Mouse (Mus musculus) myocyte (in vitro differentiated cells): ENCODE measurements around the gene Csrnp2. TPM values are rescaled to one million over a fixed set of nuclear protein-coding genes. Genes with fewer than 3 reads are reported as not detected.

ENCODE experiments used
- H3K27me3 ChIP-seq: one replicate; pipeline ENCODE4 v1.6.1; 2011; ENCODE audit not compliant: control insufficient read depth, insufficient read depth, insufficient read length
- H3K36me3 ChIP-seq: one replicate; pipeline ENCODE4 v1.6.1; 2011; ENCODE audit not compliant: control insufficient read depth, insufficient read depth
- H3K4me2 ChIP-seq: one replicate; pipeline ENCODE4 v1.6.1; 2011; ENCODE audit warnings: low read depth, control low read depth
- H3K4me3 ChIP-seq: one replicate; pipeline ENCODE4 v1.5.1; 2011; ENCODE audit warnings: mild to moderate bottlenecking, control low read depth, moderate library complexity
- H3K79me2 ChIP-seq: one replicate; pipeline ENCODE4 v1.6.1; 2011; ENCODE audit not compliant: control insufficient read depth, insufficient read depth
- H3ac ChIP-seq: one replicate; pipeline ENCODE4 v1.6.1; 2011; ENCODE audit not compliant: control insufficient read depth, insufficient read length
- CEBPB ChIP-seq: IDR thresholded peaks from 2 replicates; pipeline ENCODE4 v1.6.1; 2011; ENCODE audit warnings: mild to moderate bottlenecking, moderate library complexity; ENCODE audit not compliant: poor library complexity, insufficient read depth, severe bottlenecking
- E2F4 ChIP-seq: IDR thresholded peaks from one replicate; pipeline ENCODE4 v1.6.1; 2011; ENCODE audit warnings: mild to moderate bottlenecking, control low read depth, moderate library complexity; ENCODE audit not compliant: insufficient read depth
- MAX ChIP-seq: IDR thresholded peaks from one replicate; pipeline ENCODE4 v1.6.1; 2011; ENCODE audit warnings: low read depth, mild to moderate bottlenecking, control low read depth
- MYOD1 ChIP-seq, 3 experiments: IDR thresholded peaks; one replicate each; pipeline ENCODE4 v1.6.1; 2011; ENCODE audit warnings: control low read depth in 2 of 3, low read depth in 2 of 3, mild to moderate bottlenecking in 2 of 3, moderate library complexity in 1 of 3; ENCODE audit not compliant: insufficient read length in 2 of 3, control insufficient read depth in 1 of 3
- MYOG ChIP-seq, 3 experiments: IDR thresholded peaks; one replicate each; pipeline ENCODE4 v1.6.1; 2011; ENCODE audit warnings: control low read depth in 2 of 3, low read depth in 2 of 3, mild to moderate bottlenecking in 2 of 3; ENCODE audit not compliant: insufficient read length in 2 of 3, control insufficient read depth in 1 of 3, insufficient read depth in 1 of 3
- POLR2A ChIP-seq: IDR thresholded peaks from one replicate; pipeline ENCODE4 v1.6.1; 2011; ENCODE audit warnings: low read depth, mild to moderate bottlenecking, control low read depth, moderate library complexity; ENCODE audit not compliant: insufficient read length
- POLR2AphosphoS2 ChIP-seq: IDR thresholded peaks from one replicate; pipeline ENCODE4 v1.6.1; 2011; ENCODE audit warnings: low read depth, control low read depth; ENCODE audit not compliant: insufficient read length
- REST ChIP-seq: IDR thresholded peaks from one replicate; pipeline ENCODE4 v1.6.1; 2011; ENCODE audit warnings: mild to moderate bottlenecking, control low read depth, moderate library complexity; ENCODE audit not compliant: insufficient read depth, insufficient read length
- SRF ChIP-seq: IDR thresholded peaks from one replicate; pipeline ENCODE4 v1.6.1; 2011; ENCODE audit warnings: low read depth; ENCODE audit not compliant: control insufficient read depth, insufficient read length
- TCF12 ChIP-seq: IDR thresholded peaks from one replicate; pipeline ENCODE4 v1.6.1; 2011; ENCODE audit warnings: mild to moderate bottlenecking, control low read depth; ENCODE audit not compliant: poor library complexity, insufficient read depth, severe bottlenecking
- TCF3 ChIP-seq: IDR thresholded peaks from one replicate; pipeline ENCODE4 v1.6.1; 2011; ENCODE audit warnings: low read depth, control low read depth; ENCODE audit not compliant: insufficient read length
- USF1 ChIP-seq: IDR thresholded peaks from one replicate; pipeline ENCODE4 v1.6.1; 2011; ENCODE audit warnings: low read depth, mild to moderate bottlenecking, control low read depth, moderate library complexity
- polyA plus RNA-seq: library from polyadenylated mRNA; unstranded; fragments of >200 nt; fragmentation: generic; extraction: Trizol; gene quantifications from one replicate; pipeline ENCODE4 v1.2.1, GENCODE M21; 2012; ENCODE audit warnings: missing spikeins

Csrnp2 gene
- polyA plus RNA-seq, 1 experiment, result 9.2 TPM

- Histone ChIP-seq H3K36me3 (peaks cover 5% of the 10 kb centered on the region), H3K4me3 (no peak overlapping the region), H3ac (no peak overlapping the region), H3K27me3 (no peaks in the 10 kb centered on the region), H3K4me2 (no peak overlapping the region), H3K79me2 (no peaks in the 10 kb centered on the region)
- TF ChIP-seq TCF12, result no peak
- no peak for TF ChIP-seq TCF3
- TF ChIP-seq E2F4, result no peak
- no peak for TF ChIP-seq USF1
- no peak for TF ChIP-seq SRF
- TF ChIP-seq MYOG (IDR thresholded peaks at IDR 0.05; ENCODE audit: control insufficient read depth in 1 of 3, insufficient read depth in 1 of 3, insufficient read length in 2 of 3, low read depth in 2 of 3), result no peak
- no peak for TF ChIP-seq MYOD1 (IDR thresholded peaks at IDR 0.05; ENCODE audit: control insufficient read depth in 1 of 3, insufficient read length in 2 of 3, low read depth in 2 of 3)
- no peak for TF ChIP-seq REST
- TF ChIP-seq MAX, result no peak
- TF ChIP-seq POLR2A, result no peak
- TF ChIP-seq POLR2AphosphoS2, result no peak
- no peak for TF ChIP-seq CEBPB
Observed at GRCm38 (mm10) chr15:100537913-100538312, 42.6 kb upstream of the Csrnp2 start.

- H3K4me2 ChIP-seq, result no peak overlapping the region
- H3ac ChIP-seq, result no peak overlapping the region
- H3K27me3 ChIP-seq, result no peaks in the 10 kb centered on the region
- TF ChIP-seq TCF12 (no peak), MYOD1 (IDR thresholded peaks at IDR 0.05; ENCODE audit: control insufficient read depth in 1 of 3, insufficient read length in 2 of 3, low read depth in 2 of 3) (no peak)
- H3K4me3 ChIP-seq, result no peak overlapping the region
- no peaks in the 10 kb centered on the region for H3K79me2 ChIP-seq
- H3K36me3 ChIP-seq, result peaks cover 4% of the 10 kb centered on the region
Observed at GRCm38 (mm10) chr15:100527900-100528299, 32.6 kb upstream of the Csrnp2 start.

GRCm38 (mm10) chr15:100525405-100525804, 30.1 kb upstream of the Csrnp2 start:
- Histone ChIP-seq H3K36me3 (peaks cover 13% of the 10 kb centered on the region), H3K79me2 (no peaks in the 10 kb centered on the region), H3ac (no peak overlapping the region), H3K27me3 (no peaks in the 10 kb centered on the region), H3K4me2 (no peak overlapping the region), H3K4me3 (no peak overlapping the region)
- TF ChIP-seq POLR2A (no peak), E2F4 (no peak), MYOG (IDR thresholded peaks at IDR 0.05; ENCODE audit: control insufficient read depth in 1 of 3, insufficient read depth in 1 of 3, insufficient read length in 2 of 3, low read depth in 2 of 3) (no peak), CEBPB (no peak), MAX (no peak), SRF (no peak), TCF12 (no peak), POLR2AphosphoS2 (no peak), REST (no peak), MYOD1 (IDR thresholded peaks at IDR 0.05; ENCODE audit: control insufficient read depth in 1 of 3, insufficient read length in 2 of 3, low read depth in 2 of 3) (no peak), TCF3 (no peak), USF1 (no peak)

- Histone ChIP-seq H3K36me3 (peaks cover 31% of the 10 kb centered on the region), H3K4me3 (no peak overlapping the region), H3ac (no peak overlapping the region), H3K79me2 (no peaks in the 10 kb centered on the region), H3K4me2 (no peak overlapping the region), H3K27me3 (no peaks in the 10 kb centered on the region)
- TF ChIP-seq TCF3 (no peak), SRF (no peak), MYOG (IDR thresholded peaks at IDR 0.05; ENCODE audit: control insufficient read depth in 1 of 3, insufficient read depth in 1 of 3, insufficient read length in 2 of 3, low read depth in 2 of 3) (no peak), REST (no peak), POLR2AphosphoS2 (no peak), USF1 (no peak), TCF12 (no peak), E2F4 (no peak), MYOD1 (IDR thresholded peaks at IDR 0.05; ENCODE audit: control insufficient read depth in 1 of 3, insufficient read length in 2 of 3, low read depth in 2 of 3) (no peak)
Observed at GRCm38 (mm10) chr15:100520306-100520705, 25.0 kb upstream of the Csrnp2 start.

GRCm38 (mm10) chr15:100515121-100515520, 19.8 kb upstream of the Csrnp2 start:
- no peak overlapping the region for H3K4me2 ChIP-seq
- peaks cover 42% of the 10 kb centered on the region for H3K36me3 ChIP-seq

More at GRCm38 (mm10) chr15:100515121-100515520, 19.8 kb upstream of the Csrnp2 start:
- no peak for TF ChIP-seq TCF3
- no peak for TF ChIP-seq TCF12
- no peak for TF ChIP-seq MYOD1 (IDR thresholded peaks at IDR 0.05; ENCODE audit: control insufficient read depth in 1 of 3, insufficient read length in 2 of 3, low read depth in 2 of 3)
- TF ChIP-seq POLR2AphosphoS2, result no peak
- TF ChIP-seq SRF, result no peak
- TF ChIP-seq E2F4, result no peak
- no peak for TF ChIP-seq POLR2A
- TF ChIP-seq MYOG (IDR thresholded peaks at IDR 0.05; ENCODE audit: control insufficient read depth in 1 of 3, insufficient read depth in 1 of 3, insufficient read length in 2 of 3, low read depth in 2 of 3), result no peak
- no peak for TF ChIP-seq CEBPB
- no peak for TF ChIP-seq MAX
- Histone ChIP-seq H3K4me3 (no peak overlapping the region), H3ac (no peak overlapping the region), H3K79me2 (no peaks in the 10 kb centered on the region), H3K27me3 (no peaks in the 10 kb centered on the region)
